Mouse (Mus musculus) urinary bladder, adult 2 months (tissue): ENCODE data around the gene Gm21887. TPM values are rescaled to one million over a fixed set of nuclear protein-coding genes. Genes with fewer than 3 reads are reported as not detected.
"Not testable (repeated sequence)": the region's sequence is repeated elsewhere in the genome, so short reads cannot be mapped to it uniquely, and the experiment has no call there.

Experiments used
- DNase-seq: peaks from one replicate; pipeline ENCODE4 v3.0.0; 2022; ENCODE audit warnings: low spot score
- polyA plus RNA-seq: library from polyadenylated mRNA; depleted of rRNA; stranded (reverse); fragments of >200 nt; gene quantifications from 2 replicates; pipeline ENCODE4 v1.2.3, GENCODE M21; 2012

Gene Gm21887
- polyA plus RNA-seq, 1 experiment, result 239 TPM

- DNase-seq, result peak; percentile 27
Measured at GRCm38 (mm10) chrX:169983401-169984165, 25.9 kb upstream of the Gm21887 start.

GRCm38 (mm10) chrX:169984331-169984730, 25.1 kb upstream of the Gm21887 start:
- not testable (repeated sequence) for DNase-seq

- DNase-seq, result peak; percentile 36
Measured at GRCm38 (mm10) chrX:169984853-169985252, 24.6 kb upstream of the Gm21887 start.

GRCm38 (mm10) chrX:169985796-169986195, 23.7 kb upstream of the Gm21887 start:
- peak; percentile 47 for DNase-seq

GRCm38 (mm10) chrX:169986519-169987367, 22.7 kb upstream of the Gm21887 start:
- peak; percentile 78 for DNase-seq

GRCm38 (mm10) chrX:169987368-169987837, 22.1 kb upstream of the Gm21887 start:
- DNase-seq, result peak; percentile 63

- DNase-seq, result peak; percentile 55
Measured at GRCm38 (mm10) chrX:169988571-169989218, 20.8 kb upstream of the Gm21887 start.

- DNase-seq, result not testable (repeated sequence)
Measured at GRCm38 (mm10) chrX:169989219-169989595, 20.3 kb upstream of the Gm21887 start.

GRCm38 (mm10) chrX:169989691-169990631, 19.5 kb upstream of the Gm21887 start:
- peak; percentile 68 for DNase-seq

GRCm38 (mm10) chrX:169991128-169991873, 18.2 kb upstream of the Gm21887 start:
- peak; percentile 98 for DNase-seq

GRCm38 (mm10) chrX:169992086-169992930, 17.2 kb upstream of the Gm21887 start:
- DNase-seq, result peak; percentile 43

- peak; percentile 40 for DNase-seq
Measured at GRCm38 (mm10) chrX:169992951-169993547, 16.4 kb upstream of the Gm21887 start.

- peak; percentile 78 for DNase-seq
Measured at GRCm38 (mm10) chrX:169994011-169994865, 15.2 kb upstream of the Gm21887 start.

GRCm38 (mm10) chrX:169994866-169995711, 14.4 kb upstream of the Gm21887 start:
- peak; percentile 24 for DNase-seq

GRCm38 (mm10) chrX:169995909-169996521, 13.4 kb upstream of the Gm21887 start:
- DNase-seq, result peak; percentile 48

- DNase-seq, result peak; percentile 80
Measured at GRCm38 (mm10) chrX:169996926-169997325, 12.5 kb upstream of the Gm21887 start.
